Mouse (Mus musculus) cortical plate, adult 2 months (tissue): Measurements from ENCODE around the gene Zfp825. TPM values are rescaled to one million over a fixed set of nuclear protein-coding genes. Genes with fewer than 3 reads are reported as not detected.
"Not testable (repeated sequence)": the region's sequence is repeated elsewhere in the genome, so short reads cannot be mapped to it uniquely, and the experiment has no call there.

Experiments
- H3K27ac ChIP-seq: fragments of 200-500 bp; 2 replicates; pipeline ENCODE4 v1.5.1; 2012; ENCODE audit warnings: low read length, control low read depth, inconsistent platforms; ENCODE audit not compliant: insufficient read depth
- H3K4me1 ChIP-seq: fragments of 200-500 bp; 2 replicates; pipeline ENCODE4 v1.6.1; 2011; ENCODE audit warnings: low read length; ENCODE audit not compliant: control insufficient read depth, insufficient read depth
- H3K4me3 ChIP-seq: fragments of 200-500 bp; 2 replicates; pipeline ENCODE4 v1.5.1; 2011; ENCODE audit warnings: mild to moderate bottlenecking, low read length, control low read depth; ENCODE audit not compliant: insufficient read depth
- CTCF ChIP-seq: fragments of 200-500 bp; IDR thresholded peaks from 2 replicates; pipeline ENCODE4 v1.5.1; 2011; ENCODE audit warnings: mild to moderate bottlenecking, control low read depth, low read length; ENCODE audit not compliant: insufficient read depth; ENCODE audit errors: extremely low read depth
- POLR2A ChIP-seq: fragments of 200-500 bp; IDR thresholded peaks from 2 replicates; pipeline ENCODE4 v1.6.1; 2011; ENCODE audit warnings: mild to moderate bottlenecking, low read length, control low read depth; ENCODE audit not compliant: insufficient read depth; ENCODE audit errors: extremely low read depth
- polyA plus RNA-seq: library from polyadenylated mRNA; depleted of rRNA; stranded (reverse); fragments of >200 nt; gene quantifications from 2 replicates; pipeline ENCODE4 v1.2.3, GENCODE M21; 2012; rRNA removed

Gene Zfp825
- polyA plus RNA-seq: 7.1 and 8.3 TPM in 2 replicates

GRCm38 (mm10) chr13:74493911-74494679 lies at the start of gene Zfp825:
Gene Zfp825 (minus strand): TSS chr13:74493992.
- H3K4me3 ChIP-seq: peak within 1 kb of the TSS; percentile 44
- H3K4me1 ChIP-seq: no peaks in the 10 kb centered on the region
- TF ChIP-seq POLR2A: peak; percentile 69; the same call in 1 of the 2 replicates
- TF ChIP-seq CTCF: no peak
- H3K27ac ChIP-seq: peak within 1 kb of the TSS; percentile 3; the same call in 1 of the 2 replicates

- not testable (repeated sequence) for H3K4me1 ChIP-seq, H3K27ac ChIP-seq, H3K4me3 ChIP-seq
Measured at GRCm38 (mm10) chr13:74535418-74535817, 41.6 kb upstream of the Zfp825 start.

- H3K27ac ChIP-seq, H3K4me1 ChIP-seq, H3K4me3 ChIP-seq: not testable (repeated sequence)
- peak; percentile 25; the same call in 1 of the 2 replicates for TF ChIP-seq CTCF
Measured at GRCm38 (mm10) chr13:74534864-74535263, 41.1 kb upstream of the Zfp825 start.

- H3K27ac ChIP-seq: no peak overlapping the region
- no peak overlapping the region for H3K4me3 ChIP-seq
- H3K4me1 ChIP-seq: no peaks in the 10 kb centered on the region
- TF ChIP-seq CTCF (no peak), POLR2A (no peak)
Measured at GRCm38 (mm10) chr13:74534096-74534495, 40.3 kb upstream of the Zfp825 start.

GRCm38 (mm10) chr13:74531251-74531650 lies 37.5 kb upstream of the Zfp825 start:
- H3K4me3 ChIP-seq, H3K4me1 ChIP-seq, H3K27ac ChIP-seq: not testable (repeated sequence)

GRCm38 (mm10) chr13:74529372-74529715 lies 35.6 kb upstream of the Zfp825 start:
- H3K27ac ChIP-seq, H3K4me3 ChIP-seq, H3K4me1 ChIP-seq: not testable (repeated sequence)

GRCm38 (mm10) chr13:74528519-74529371 lies 35.0 kb upstream of the Zfp825 start:
- H3K4me1 ChIP-seq, H3K27ac ChIP-seq, H3K4me3 ChIP-seq: not testable (repeated sequence)

GRCm38 (mm10) chr13:74522481-74523237 lies 28.9 kb upstream of the Zfp825 start:
- TF ChIP-seq POLR2A (peak; percentile 42; the same call in 1 of the 2 replicates), CTCF (no peak)
- H3K4me3 ChIP-seq: peak overlapping the region; percentile 43
- no peaks in the 10 kb centered on the region for H3K4me1 ChIP-seq
- peak overlapping the region; percentile 43 for H3K27ac ChIP-seq

- not testable (repeated sequence) for H3K27ac ChIP-seq, H3K4me1 ChIP-seq
- peak overlapping the region; percentile 43 for H3K4me3 ChIP-seq
Measured at GRCm38 (mm10) chr13:74522141-74522480, 28.3 kb upstream of the Zfp825 start.

GRCm38 (mm10) chr13:74507981-74508380 lies 14.2 kb upstream of the Zfp825 start:
- H3K4me1 ChIP-seq, H3K4me3 ChIP-seq, H3K27ac ChIP-seq: not testable (repeated sequence)

- H3K27ac ChIP-seq, H3K4me3 ChIP-seq, H3K4me1 ChIP-seq: not testable (repeated sequence)
Measured at GRCm38 (mm10) chr13:74502851-74503250, 9.1 kb upstream of the Zfp825 start.

- not testable (repeated sequence) for H3K4me1 ChIP-seq, H3K27ac ChIP-seq, H3K4me3 ChIP-seq
Measured at GRCm38 (mm10) chr13:74499696-74500095, 5.9 kb upstream of the Zfp825 start.

GRCm38 (mm10) chr13:74484326-74484725 lies 9.5 kb downstream of the Zfp825 start:
- H3K4me1 ChIP-seq, H3K4me3 ChIP-seq, H3K27ac ChIP-seq: not testable (repeated sequence)

GRCm38 (mm10) chr13:74471468-74471867 lies 22.3 kb downstream of the Zfp825 start:
- not testable (repeated sequence) for H3K4me1 ChIP-seq, H3K4me3 ChIP-seq, H3K27ac ChIP-seq
